Mouse (Mus musculus) liver, adult 2 months (tissue): ENCODE data around the gene Alox12. TPM values are rescaled to one million over a fixed set of nuclear protein-coding genes. Genes with fewer than 3 reads are reported as not detected.

Source experiments
- DNase-seq: peaks from one replicate; pipeline ENCODE4 v3.0.0-alpha.2; 2011; ENCODE audit warnings: low read depth, low spot score; ENCODE audit errors: extremely low read depth
- H3K27ac ChIP-seq: fragments of 200-500 bp; replicated peaks from 2 replicates; pipeline ENCODE4 v1.5.1; 2012; ENCODE audit warnings: low read depth, mild to moderate bottlenecking, control low read depth, inconsistent platforms, low read length; ENCODE audit not compliant: insufficient read depth
- H3K27me3 ChIP-seq: fragments of 200-500 bp; 2 replicates; pipeline ENCODE4 v1.6.1; 2012; ENCODE audit warnings: mild to moderate bottlenecking, moderate library complexity, low read length, inconsistent platforms; ENCODE audit not compliant: control insufficient read depth, insufficient read depth
- H3K36me3 ChIP-seq: fragments of 200-500 bp; 2 replicates; pipeline ENCODE4 v1.6.1; 2012; ENCODE audit warnings: low read length, inconsistent platforms; ENCODE audit not compliant: control insufficient read depth, insufficient read depth
- H3K4me1 ChIP-seq: fragments of 200-500 bp; 2 replicates; pipeline ENCODE4 v1.6.1; 2011; ENCODE audit warnings: low read length; ENCODE audit not compliant: control insufficient read depth, insufficient read depth
- H3K4me3 ChIP-seq: fragments of 200-500 bp; 2 replicates; pipeline ENCODE4 v1.5.1; 2011; ENCODE audit warnings: low read depth, mild to moderate bottlenecking, control low read depth, low read length, moderate library complexity; ENCODE audit not compliant: insufficient read depth
- H3K79me2 ChIP-seq: fragments of 200-500 bp; 2 replicates; pipeline ENCODE4 v1.6.1; 2012; ENCODE audit warnings: inconsistent platforms, mild to moderate bottlenecking, low read length, moderate library complexity; ENCODE audit not compliant: control insufficient read depth, insufficient read depth
- H3K9ac ChIP-seq: fragments of 200-500 bp; 2 replicates; pipeline ENCODE4 v1.6.1; 2012; ENCODE audit warnings: low read depth, mild to moderate bottlenecking, control low read depth, inconsistent platforms, low read length
- CTCF ChIP-seq: fragments of 200-500 bp; IDR thresholded peaks from 2 replicates; pipeline ENCODE4 v1.5.1; 2011; ENCODE audit warnings: low read depth, low read length, control low read depth
- POLR2A ChIP-seq: fragments of 200-500 bp; IDR thresholded peaks from 2 replicates; pipeline ENCODE4 v1.6.1; 2011; ENCODE audit warnings: low read length, control low read depth; ENCODE audit not compliant: insufficient read depth; ENCODE audit errors: extremely low read depth
- WGBS: fragments of 180-500 bp; shearing (Covaris S2); methylation state at CpG from one replicate; pipeline ENCODE4 v1.1.7; 2018; 5-methylcytosine and 5-hydroxymethylcytosine counted together
- polyA plus RNA-seq: library from polyadenylated mRNA; depleted of rRNA; stranded (reverse); fragments of >200 nt; gene quantifications from 2 replicates; pipeline ENCODE4 v1.2.3, GENCODE M21; 2012
- total RNA-seq: library from RNA; depleted of rRNA; stranded (reverse); fragments of >200 nt; gene quantifications from 2 replicates; pipeline ENCODE4 v1.2.3, GENCODE M21; 2014

Gene Alox12
- total and polyA plus RNA-seq, 2 experiments: 0.09 to 0.28 TPM

- peaks cover 5% of the 10 kb centered on the region; the same call in 1 of the 2 replicates for H3K27me3 ChIP-seq
- H3K4me1 ChIP-seq: no peaks in the 10 kb centered on the region
- WGBS: 70% methylated on average over 8 of the region's 8 CpGs
- H3K36me3 ChIP-seq: no peaks in the 10 kb centered on the region
- no peaks in the 10 kb centered on the region for H3K79me2 ChIP-seq
- DNase-seq: no peak
- TF ChIP-seq POLR2A (no peak), CTCF (no peak)
- H3K4me3 ChIP-seq: no peak overlapping the region
- 0 out of 2 replicates have a peak overlapping the region, but pooled peaks have one; percentile 3 for H3K27ac ChIP-seq
- H3K9ac ChIP-seq: no peak overlapping the region
Observed at GRCm38 (mm10) chr11:70251853-70252252, 3.3 kb downstream of the Alox12 start.

- Histone ChIP-seq H3K79me2 (no peaks in the 10 kb centered on the region), H3K4me3 (no peak overlapping the region), H3K27ac (no peak overlapping the region), H3K9ac (no peak overlapping the region), H3K4me1 (no peaks in the 10 kb centered on the region), H3K27me3 (peaks cover 5% of the 10 kb centered on the region; the same call in 1 of the 2 replicates), H3K36me3 (no peaks in the 10 kb centered on the region)
- no peak for TF ChIP-seq POLR2A
- no peak for TF ChIP-seq CTCF
- WGBS: 63% methylated on average over 11 of the region's 11 CpGs
- no peak for DNase-seq
Observed at GRCm38 (mm10) chr11:70250150-70250549, 5.0 kb downstream of the Alox12 start.

- peak; percentile 48 for DNase-seq
- no peaks in the 10 kb centered on the region for H3K79me2 ChIP-seq
- no peak overlapping the region for H3K9ac ChIP-seq
- no peaks in the 10 kb centered on the region for H3K27me3 ChIP-seq
- H3K27ac ChIP-seq: no peak overlapping the region
- WGBS: 45% methylated on average over 9 of the region's 9 CpGs
- no peaks in the 10 kb centered on the region for H3K4me1 ChIP-seq
- no peaks in the 10 kb centered on the region for H3K36me3 ChIP-seq
- TF ChIP-seq POLR2A: no peak
- TF ChIP-seq CTCF: peak; percentile 56
- H3K4me3 ChIP-seq: no peak overlapping the region
Observed at GRCm38 (mm10) chr11:70247136-70247845, 7.9 kb downstream of the Alox12 start.

- H3K9ac ChIP-seq: no peak overlapping the region
- H3K4me3 ChIP-seq: no peak overlapping the region
- peaks cover 3% of the 10 kb centered on the region; the same call in 1 of the 2 replicates for H3K4me1 ChIP-seq
- H3K27me3 ChIP-seq: no peaks in the 10 kb centered on the region
- no peak overlapping the region for H3K27ac ChIP-seq
- no peak for DNase-seq
- H3K36me3 ChIP-seq: no peaks in the 10 kb centered on the region
- 80% methylated on average over 11 of the region's 11 CpGs for WGBS
- H3K79me2 ChIP-seq: peaks cover 3% of the 10 kb centered on the region; the same call in 1 of the 2 replicates
- TF ChIP-seq POLR2A (no peak), CTCF (no peak)
Observed at GRCm38 (mm10) chr11:70242591-70242990, 12.6 kb downstream of the Alox12 start.

- peak; percentile 84 for DNase-seq
- under 1% methylated on average over 35 of the region's 35 CpGs for WGBS
- peak within 1 kb of the TSS; percentile 96 for H3K9ac ChIP-seq
Observed at GRCm38 (mm10) chr11:70239541-70240279, 15.4 kb downstream of the Alox12 start, which contains the start of the genes Gm21988 and Rnasek. Gene Gm21988 (minus strand): TSS chr11:70239830. Gene Rnasek (minus strand): TSS chr11:70239842.

More at GRCm38 (mm10) chr11:70239541-70240279, 15.4 kb downstream of the Alox12 start, which contains the start of the genes Gm21988 and Rnasek:
- no peaks in the 10 kb centered on the region for H3K36me3 ChIP-seq
- H3K79me2 ChIP-seq: peaks cover 3% of the 10 kb centered on the region; the same call in 1 of the 2 replicates
- TF ChIP-seq CTCF (no peak), POLR2A (peak; percentile 89)
- H3K27me3 ChIP-seq: no peaks in the 10 kb centered on the region
- H3K4me1 ChIP-seq: peaks cover 7% of the 10 kb centered on the region
- H3K27ac ChIP-seq: peak within 1 kb of the TSS; percentile 87
- peak within 1 kb of the TSS; percentile 95 for H3K4me3 ChIP-seq
